Mouse (Mus musculus) gastrocnemius, postnatal 36 days (tissue): Measurements from ENCODE around the gene Spsb2. TPM values are rescaled to one million over a fixed set of nuclear protein-coding genes. Genes with fewer than 3 reads are reported as not detected.

Experiments used
- DNase-seq, 2 experiments: peaks; one replicate each; pipeline ENCODE4 v3.0.0; 2022
- intact Hi-C: fragments of 180-260 bp; cut with DNase I; formaldehyde crosslinking; loops from one replicate; pipeline ENCODE4 v1.15.1; 2025
- total RNA-seq, 2 experiments: library from RNA; stranded (reverse); gene quantifications; 2 replicates each; pipeline ENCODE4 v1.2.3; 2021

Gene Spsb2
- total RNA-seq, 2 experiments from 2014 or later = 2.3 to 2.5 TPM

DNA sequence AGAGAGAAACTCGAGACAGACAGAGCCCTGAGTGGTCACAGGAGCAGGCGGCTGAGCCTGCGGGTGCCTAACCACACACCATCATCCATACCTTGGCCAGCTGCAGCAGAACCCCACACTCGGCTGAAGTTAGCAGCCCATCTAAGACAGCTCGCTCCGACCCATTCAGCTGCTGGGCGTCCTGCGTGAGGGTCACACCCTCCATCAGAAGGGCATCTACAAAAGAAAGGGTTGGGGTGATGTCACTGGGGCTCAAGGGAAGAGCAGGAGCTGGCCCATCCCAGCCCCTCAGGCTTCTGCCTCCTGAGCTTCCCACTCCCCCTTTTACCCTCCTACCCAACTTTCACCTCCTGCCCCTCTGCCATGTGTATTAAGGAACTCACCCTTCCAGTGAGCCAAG lies 42.1 kb downstream of the Spsb2 start:
- intact Hi-C loops = no loop called here
- DNase-seq = no peak

GRCm38 (mm10) chr6:124854647-124855046 lies 46.2 kb downstream of the Spsb2 start:
- no peak for DNase-seq
- intact Hi-C loops = loop anchor here (5.0 kb wide), 2 partner anchors 48 to 63 kb away; no protein-coding TSS in a partner anchor

DNA sequence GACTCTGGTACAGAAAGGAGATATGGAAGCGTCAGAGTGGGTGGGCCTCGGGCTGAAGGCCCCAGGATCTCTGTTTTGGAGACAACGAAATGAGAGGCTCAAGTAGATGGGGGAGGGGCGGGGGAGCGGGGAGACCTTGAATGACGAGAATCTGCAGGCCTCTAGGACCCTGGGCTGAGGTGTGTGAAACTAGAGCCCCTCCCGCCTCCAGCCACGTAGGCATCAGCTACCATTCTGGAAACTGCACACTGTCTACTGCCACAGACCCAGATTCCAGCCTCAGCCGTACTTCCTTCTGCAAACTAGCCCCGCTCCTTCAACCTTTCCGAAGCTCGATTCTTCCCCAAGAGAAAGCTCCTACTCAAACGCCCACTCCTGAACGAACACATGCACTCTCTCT lies 47.9 kb downstream of the Spsb2 start:
- DNase-seq = no peak
- intact Hi-C loops = loop anchor here (5.0 kb wide), 2 partner anchors 46 to 61 kb away; no protein-coding TSS in a partner anchor

- intact Hi-C loops = loop anchor here (5.0 kb wide), 2 partner anchors 45 to 60 kb away; no protein-coding TSS in a partner anchor
- DNase-seq = peak; percentile 69 to 73
Observed at GRCm38 (mm10) chr6:124856916-124857839, 48.7 kb downstream of the Spsb2 start, which contains the start of gene P3h3. P3h3 (minus strand) TSS chr6:124857752.

DNA sequence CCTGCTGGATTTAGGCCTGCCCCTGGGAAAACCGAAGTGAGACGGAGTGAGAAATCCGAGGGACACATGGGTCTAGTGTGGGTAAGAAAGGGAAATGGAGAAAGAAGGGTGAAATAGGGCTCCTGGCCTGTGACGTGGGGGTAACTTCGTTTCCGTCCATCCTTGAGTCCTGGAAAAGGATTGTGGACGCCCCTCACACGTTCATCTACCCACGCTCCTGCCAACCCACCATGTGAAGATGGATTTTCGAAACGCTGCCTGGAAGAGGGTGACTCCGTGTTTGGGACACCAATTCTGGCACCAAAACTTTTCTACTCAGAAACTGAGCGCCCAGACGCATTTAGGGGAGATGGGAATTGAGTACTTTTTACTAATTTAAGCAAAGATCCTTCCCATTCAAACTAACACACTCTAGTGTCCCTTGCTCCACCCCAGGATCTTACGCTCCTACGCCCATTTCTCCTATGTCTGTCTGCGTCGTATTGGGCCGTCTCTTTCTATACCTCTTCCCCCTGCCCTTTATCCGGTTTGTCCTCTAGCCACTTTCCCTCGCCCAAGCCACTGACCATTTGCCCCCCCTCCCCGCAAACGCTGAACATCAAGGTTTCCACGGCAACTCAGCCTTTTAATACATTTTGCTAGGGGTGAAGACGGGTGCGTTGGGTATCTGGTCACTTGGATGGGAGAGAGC lies 49.5 kb downstream of the Spsb2 start:
- intact Hi-C loops = loop anchor here (5.0 kb wide), 2 partner anchors 44 to 59 kb away; no protein-coding TSS in a partner anchor
- DNase-seq = no peak

- intact Hi-C loops = loop anchor here (5.0 kb wide), 2 partner anchors 44 to 59 kb away; no protein-coding TSS in a partner anchor
Observed at GRCm38 (mm10) chr6:124858561-124859318, 50.3 kb downstream of the Spsb2 start.

GRCm38 (mm10) chr6:124859725-124860124 lies 51.3 kb downstream of the Spsb2 start:
- intact Hi-C loops = loop anchor here (5.0 kb wide), 2 partner anchors 43 to 58 kb away; no protein-coding TSS in a partner anchor

More at GRCm38 (mm10) chr6:124858561-124859318, 50.3 kb downstream of the Spsb2 start:
- DNase-seq = no peak

More at GRCm38 (mm10) chr6:124859725-124860124, 51.3 kb downstream of the Spsb2 start:
- DNase-seq = peak; percentile 83 to 87

Other genes starting within 250 kb of the Spsb2 start
- gene C1rb, start 238.4 kb upstream of the Spsb2 start, total RNA-seq = 1 to 10 TPM in 1 of 2 experiments, under 1 TPM in 1; 0.89 to 1.2 TPM
- under 1 TPM; 0.32 to 0.56 TPM for gene C1s2, start 172.6 kb upstream of the Spsb2 start, total RNA-seq
- gene Lpcat3, start 145.6 kb upstream of the Spsb2 start, total RNA-seq = 10 to 100 TPM; 16.3 to 18.3 TPM
- gene Emg1, start 96.5 kb upstream of the Spsb2 start, total RNA-seq = 10 to 100 TPM; 51.9 to 53.8 TPM
- gene Phb2, start 96.3 kb upstream of the Spsb2 start, total RNA-seq = 100 to 1,000 TPM; 140 to 161 TPM
- gene Ptpn6, start 69.9 kb upstream of the Spsb2 start, total RNA-seq = 1 to 10 TPM in 1 of 2 experiments, under 1 TPM in 1; 0.64 to 2.5 TPM
- gene Grcc10, start 67.3 kb upstream of the Spsb2 start, total RNA-seq = 100 to 1,000 TPM; 150 to 160 TPM
- gene Gm45234, start 52.6 kb upstream of the Spsb2 start, total RNA-seq = under 1 TPM in 1 of 2 experiments, not detected in 1; 0.08 TPM
- gene Atn1, start 52.1 kb upstream of the Spsb2 start, total RNA-seq = 10 to 100 TPM; 38.3 to 40.7 TPM
- 1 to 10 TPM; 1.4 to 1.8 TPM for gene Eno2, start 39.0 kb upstream of the Spsb2 start, total RNA-seq
- under 1 TPM in 1 of 2 experiments, not detected in 1; 0.18 TPM for gene Lrrc23, start 28.9 kb upstream of the Spsb2 start, total RNA-seq
- gene Tpi1, start 5.6 kb downstream of the Spsb2 start, total RNA-seq = 1,000 to 10,000 TPM; 2,608 to 3,105 TPM
- gene Usp5, start 20.8 kb downstream of the Spsb2 start, total RNA-seq = 10 to 100 TPM; 41.7 to 43.2 TPM
- 1 to 10 TPM; 1.5 to 1.8 TPM for gene Cdca3, start 20.9 kb downstream of the Spsb2 start, total RNA-seq
- 1 to 10 TPM; 1.2 to 1.6 TPM for gene Gnb3, start 31.6 kb downstream of the Spsb2 start, total RNA-seq
- 1 to 10 TPM; 7.5 to 7.9 TPM for gene P3h3, start 49.1 kb downstream of the Spsb2 start, total RNA-seq
- under 1 TPM; 0.12 to 0.23 TPM for gene Gpr162, start 55.3 kb downstream of the Spsb2 start, total RNA-seq
- gene Cd4, start 79.6 kb downstream of the Spsb2 start, total RNA-seq = 1 to 10 TPM in 1 of 2 experiments, not detected in 1; 2.8 TPM
- under 1 TPM in 1 of 2 experiments, not detected in 1; 0.25 TPM for gene Lag3, start 103.0 kb downstream of the Spsb2 start, total RNA-seq
- gene Ptms, start 111.4 kb downstream of the Spsb2 start, total RNA-seq = 100 to 1,000 TPM; 101 to 129 TPM
- gene Mlf2, start 122.7 kb downstream of the Spsb2 start, total RNA-seq = 100 to 1,000 TPM; 201 to 209 TPM
- 100 to 1,000 TPM in 1 of 2 experiments, 10 to 100 TPM in 1; 98.3 to 107 TPM for gene Cops7a, start 156.9 kb downstream of the Spsb2 start, total RNA-seq
- 1 to 10 TPM in 1 of 2 experiments, under 1 TPM in 1; 0.10 to 1.3 TPM for gene Pianp, start 188.0 kb downstream of the Spsb2 start, total RNA-seq
- 10 to 100 TPM; 20.3 to 22.8 TPM for gene Zfp384, start 200.5 kb downstream of the Spsb2 start, total RNA-seq
- 10 to 100 TPM; 26.4 to 31.1 TPM for gene Ing4, start 231.1 kb downstream of the Spsb2 start, total RNA-seq
- gene Acrbp, start 241.0 kb downstream of the Spsb2 start, total RNA-seq = 1 to 10 TPM; 2.5 to 2.7 TPM